Mouse (Mus musculus): ENCODE results near the gene Dsn1. TPM values are rescaled to one million over a fixed set of nuclear protein-coding genes. Genes with fewer than 3 reads are reported as not detected.

The Dsn1 gene
- polyA plus RNA-seq, 1 experiment from 2014 or later = 6.8 TPM

GRCm38 (mm10) chr2:157046956-157047355 lies 40.0 kb upstream of the Dsn1 start:
- no peak for ATAC-seq (ENCODE audit: low read depth)
- H3K4me1 ChIP-seq (ENCODE audit: control insufficient read depth, insufficient read depth, low read length) = peaks cover 31% of the 10 kb centered on the region
- H3K27me3 ChIP-seq (ENCODE audit: control insufficient read depth, insufficient read depth, low read length) = no peaks in the 10 kb centered on the region
- H3K27ac ChIP-seq (ENCODE audit: low read depth, low read length) = no peak overlapping the region
- H3K9me3 ChIP-seq (ENCODE audit: control insufficient read depth, low read length) = no peaks in the 10 kb centered on the region
- no peak overlapping the region for H3K4me2 ChIP-seq (ENCODE audit: low read depth, low read length)
- WGBS = 95% methylated on average over 5 of the region's 5 CpGs
- peaks cover 11% of the 10 kb centered on the region; the same call in 1 of the 2 replicates for H3K36me3 ChIP-seq (ENCODE audit: control insufficient read depth, insufficient read depth, low read length)
- H3K9ac ChIP-seq (replicated peaks; ENCODE audit: low read depth, low read length) = no peak overlapping the region
- H3K4me3 ChIP-seq (ENCODE audit: low read depth, low read length) = no peak overlapping the region

DNA sequence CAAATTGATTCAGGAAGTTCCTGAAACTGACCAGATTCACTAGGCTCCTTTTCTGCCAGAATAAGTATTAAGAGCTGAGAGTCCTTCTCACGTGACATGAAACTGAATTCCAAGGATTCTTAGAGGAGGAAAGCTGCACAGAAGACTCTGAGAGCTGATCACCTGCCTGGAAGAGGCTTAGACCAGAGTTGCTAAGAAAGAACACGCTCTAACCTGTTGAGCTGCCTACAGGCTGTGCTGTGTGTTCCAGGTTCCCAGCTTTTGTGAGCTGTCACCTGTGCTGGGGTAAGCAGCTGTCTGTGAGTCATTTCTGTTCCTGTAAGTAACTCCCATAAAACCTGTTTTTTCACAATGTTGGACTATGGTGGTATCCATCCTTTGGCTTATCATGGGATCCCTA lies 39.0 kb upstream of the Dsn1 start:
- Histone ChIP-seq H3K9ac (replicated peaks; ENCODE audit: low read depth, low read length) (no peak overlapping the region), H3K36me3 (ENCODE audit: control insufficient read depth, insufficient read depth, low read length) (peaks cover 15% of the 10 kb centered on the region), H3K4me1 (ENCODE audit: control insufficient read depth, insufficient read depth, low read length) (peaks cover 28% of the 10 kb centered on the region), H3K27me3 (ENCODE audit: control insufficient read depth, insufficient read depth, low read length) (no peaks in the 10 kb centered on the region), H3K27ac (ENCODE audit: low read depth, low read length) (no peak overlapping the region), H3K4me3 (ENCODE audit: low read depth, low read length) (no peak overlapping the region), H3K9me3 (ENCODE audit: control insufficient read depth, low read length) (no peaks in the 10 kb centered on the region), H3K4me2 (ENCODE audit: low read depth, low read length) (no peak overlapping the region)
- ATAC-seq (ENCODE audit: low read depth) = no peak
- 95% methylated on average over 2 of the region's 2 CpGs for WGBS

- H3K27me3 ChIP-seq (ENCODE audit: control insufficient read depth, insufficient read depth, low read length) = no peaks in the 10 kb centered on the region
- no peaks in the 10 kb centered on the region for H3K9me3 ChIP-seq (ENCODE audit: control insufficient read depth, low read length)
- H3K4me3 ChIP-seq (ENCODE audit: low read depth, low read length) = no peak overlapping the region
- no peak for ATAC-seq (ENCODE audit: low read depth)
- no peak overlapping the region for H3K4me2 ChIP-seq (ENCODE audit: low read depth, low read length)
- H3K9ac ChIP-seq (replicated peaks; ENCODE audit: low read depth, low read length) = no peak overlapping the region
- H3K4me1 ChIP-seq (ENCODE audit: control insufficient read depth, insufficient read depth, low read length) = peaks cover 9% of the 10 kb centered on the region
- H3K36me3 ChIP-seq (ENCODE audit: control insufficient read depth, insufficient read depth, low read length) = peaks cover 31% of the 10 kb centered on the region
- no peak overlapping the region for H3K27ac ChIP-seq (ENCODE audit: low read depth, low read length)
These were observed 37.0 kb upstream of the Dsn1 start for GRCm38 (mm10) chr2:157043987-157044386.

- Histone ChIP-seq H3K4me3 (ENCODE audit: low read depth, low read length) (no peak overlapping the region), H3K9ac (replicated peaks; ENCODE audit: low read depth, low read length) (no peak overlapping the region), H3K9me3 (ENCODE audit: control insufficient read depth, low read length) (no peaks in the 10 kb centered on the region), H3K4me2 (ENCODE audit: low read depth, low read length) (no peak overlapping the region), H3K27me3 (ENCODE audit: control insufficient read depth, insufficient read depth, low read length) (no peaks in the 10 kb centered on the region), H3K4me1 (ENCODE audit: control insufficient read depth, insufficient read depth, low read length) (peaks cover 4% of the 10 kb centered on the region), H3K36me3 (ENCODE audit: control insufficient read depth, insufficient read depth, low read length) (peaks cover 31% of the 10 kb centered on the region), H3K27ac (ENCODE audit: low read depth, low read length) (no peak overlapping the region)
- WGBS = 90% methylated on average over 8 of the region's 8 CpGs
- ATAC-seq (ENCODE audit: low read depth) = no peak
These were observed 36.6 kb upstream of the Dsn1 start for GRCm38 (mm10) chr2:157043556-157043955.

GRCm38 (mm10) chr2:157041421-157041820 lies 34.5 kb upstream of the Dsn1 start:
- Histone ChIP-seq H3K4me1 (ENCODE audit: control insufficient read depth, insufficient read depth, low read length) (no peaks in the 10 kb centered on the region), H3K27ac (ENCODE audit: low read depth, low read length) (no peak overlapping the region), H3K36me3 (ENCODE audit: control insufficient read depth, insufficient read depth, low read length) (peaks cover 45% of the 10 kb centered on the region), H3K4me3 (ENCODE audit: low read depth, low read length) (no peak overlapping the region), H3K4me2 (ENCODE audit: low read depth, low read length) (no peak overlapping the region), H3K9me3 (ENCODE audit: control insufficient read depth, low read length) (no peaks in the 10 kb centered on the region), H3K27me3 (ENCODE audit: control insufficient read depth, insufficient read depth, low read length) (no peaks in the 10 kb centered on the region), H3K9ac (replicated peaks; ENCODE audit: low read depth, low read length) (no peak overlapping the region)
- WGBS = 90% methylated on average over 7 of the region's 7 CpGs
- no peak for ATAC-seq (ENCODE audit: low read depth)

DNA sequence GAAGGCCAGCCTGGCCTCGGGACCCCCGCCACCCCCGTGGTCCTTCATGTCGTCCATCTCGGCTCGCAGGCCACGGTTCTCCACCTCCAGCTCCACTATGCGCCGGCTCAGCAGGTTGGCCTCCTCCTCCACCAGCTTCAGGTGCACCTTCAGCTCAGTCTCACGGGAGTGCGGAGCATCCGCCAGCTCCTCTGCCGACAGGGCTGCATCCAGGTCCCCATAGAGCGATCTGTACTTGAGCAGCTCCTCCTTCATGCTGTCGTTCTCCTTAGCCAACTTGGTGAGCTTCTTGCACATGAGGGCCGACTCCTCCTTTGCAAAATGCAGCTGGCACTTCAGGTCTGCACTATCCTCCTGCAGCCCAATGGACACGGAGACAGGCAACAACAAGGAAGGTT lies 33.7 kb upstream of the Dsn1 start:
- peaks cover 45% of the 10 kb centered on the region for H3K36me3 ChIP-seq (ENCODE audit: control insufficient read depth, insufficient read depth, low read length)
- 84% methylated on average over 17 of the region's 17 CpGs for WGBS
- no peak overlapping the region for H3K27ac ChIP-seq (ENCODE audit: low read depth, low read length)
- no peak overlapping the region for H3K9ac ChIP-seq (replicated peaks; ENCODE audit: low read depth, low read length)
- H3K4me3 ChIP-seq (ENCODE audit: low read depth, low read length) = no peak overlapping the region
- no peaks in the 10 kb centered on the region for H3K4me1 ChIP-seq (ENCODE audit: control insufficient read depth, insufficient read depth, low read length)
- no peak overlapping the region for H3K4me2 ChIP-seq (ENCODE audit: low read depth, low read length)
- H3K27me3 ChIP-seq (ENCODE audit: control insufficient read depth, insufficient read depth, low read length) = no peaks in the 10 kb centered on the region
- no peaks in the 10 kb centered on the region for H3K9me3 ChIP-seq (ENCODE audit: control insufficient read depth, low read length)
- ATAC-seq (ENCODE audit: low read depth) = no peak

DNA sequence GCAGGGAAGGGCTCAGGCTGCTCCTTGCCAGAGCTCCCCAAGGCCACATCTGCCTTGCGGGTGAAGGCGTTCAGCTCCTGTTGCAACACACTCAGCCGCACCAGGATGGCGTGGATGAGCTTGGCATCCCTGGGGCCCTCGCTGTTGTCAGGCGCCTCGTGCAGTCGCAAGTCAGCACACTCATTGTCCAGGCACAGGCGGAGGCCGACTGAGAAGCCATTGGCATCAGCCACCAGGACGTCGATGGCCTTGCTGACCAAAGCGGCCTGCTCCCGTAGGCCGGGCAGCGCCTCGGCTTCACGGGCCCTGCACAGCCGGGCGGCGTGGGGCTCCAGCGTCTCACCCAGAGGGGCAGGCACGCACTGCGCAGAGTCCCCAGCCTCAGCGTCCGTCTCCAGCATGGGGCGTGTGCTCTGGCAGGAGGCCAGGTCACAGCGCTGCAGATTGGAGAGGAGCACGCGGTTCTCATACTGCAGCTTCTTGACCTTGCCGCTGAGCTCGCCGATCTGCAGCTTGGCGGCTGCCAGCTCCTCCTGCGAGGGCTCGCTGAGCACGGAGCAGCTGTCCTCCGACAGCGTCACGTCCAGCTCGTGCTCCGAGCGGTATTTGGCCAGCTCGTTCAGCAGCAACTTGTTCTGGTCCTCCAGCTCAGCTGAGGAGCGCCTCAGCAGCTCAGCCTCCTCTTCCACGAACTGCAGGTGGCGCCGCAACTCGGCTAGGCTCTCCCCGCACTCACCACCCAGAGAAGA lies 33.1 kb upstream of the Dsn1 start:
- Histone ChIP-seq H3K4me2 (ENCODE audit: low read depth, low read length) (no peak overlapping the region), H3K27ac (ENCODE audit: low read depth, low read length) (no peak overlapping the region), H3K9ac (replicated peaks; ENCODE audit: low read depth, low read length) (no peak overlapping the region), H3K27me3 (ENCODE audit: control insufficient read depth, insufficient read depth, low read length) (no peaks in the 10 kb centered on the region), H3K9me3 (ENCODE audit: control insufficient read depth, low read length) (no peaks in the 10 kb centered on the region), H3K36me3 (ENCODE audit: control insufficient read depth, insufficient read depth, low read length) (peaks cover 43% of the 10 kb centered on the region), H3K4me1 (ENCODE audit: control insufficient read depth, insufficient read depth, low read length) (no peaks in the 10 kb centered on the region), H3K4me3 (ENCODE audit: low read depth, low read length) (no peak overlapping the region)
- WGBS = 80% methylated on average over 50 of the region's 50 CpGs
- no peak; the same call in 1 of the 2 replicates for ATAC-seq (ENCODE audit: low read depth)

GRCm38 (mm10) chr2:157037303-157037702 lies 30.3 kb upstream of the Dsn1 start:
- WGBS = 49% methylated on average over 9 of the region's 9 CpGs
- Histone ChIP-seq H3K36me3 (ENCODE audit: control insufficient read depth, insufficient read depth, low read length) (peaks cover 51% of the 10 kb centered on the region), H3K27ac (ENCODE audit: low read depth, low read length) (no peak overlapping the region)

DNA sequence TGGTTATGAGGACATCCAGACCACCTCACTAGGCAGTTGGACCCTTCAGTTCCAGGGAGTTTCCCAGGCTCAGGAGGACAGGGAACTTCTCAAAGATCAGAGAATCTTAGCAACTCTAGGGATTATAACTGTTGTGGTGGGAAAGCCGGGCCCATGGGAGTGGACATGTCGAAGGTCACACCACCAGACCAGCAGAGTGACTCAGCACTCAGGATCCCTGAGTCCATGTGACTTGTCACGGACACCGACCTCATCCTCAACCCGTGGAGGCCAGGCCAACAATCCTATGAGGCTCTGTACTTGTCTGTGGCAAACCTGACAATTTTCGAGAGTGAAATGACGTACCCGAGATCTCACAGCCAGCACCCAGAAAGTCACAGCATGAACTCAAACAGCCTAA lies 29.4 kb upstream of the Dsn1 start:
- peaks cover 47% of the 10 kb centered on the region for H3K36me3 ChIP-seq (ENCODE audit: control insufficient read depth, insufficient read depth, low read length)
- H3K4me1 ChIP-seq (ENCODE audit: control insufficient read depth, insufficient read depth, low read length) = no peaks in the 10 kb centered on the region
- no peaks in the 10 kb centered on the region for H3K27me3 ChIP-seq (ENCODE audit: control insufficient read depth, insufficient read depth, low read length)
- no peak for ATAC-seq (ENCODE audit: low read depth)
- WGBS = 93% methylated on average over 8 of the region's 8 CpGs
- H3K4me2 ChIP-seq (ENCODE audit: low read depth, low read length) = no peak overlapping the region
- H3K4me3 ChIP-seq (ENCODE audit: low read depth, low read length) = no peak overlapping the region
- H3K9me3 ChIP-seq (ENCODE audit: control insufficient read depth, low read length) = no peaks in the 10 kb centered on the region
- no peak overlapping the region for H3K9ac ChIP-seq (replicated peaks; ENCODE audit: low read depth, low read length)
- no peak overlapping the region for H3K27ac ChIP-seq (ENCODE audit: low read depth, low read length)

More at GRCm38 (mm10) chr2:157037303-157037702, 30.3 kb upstream of the Dsn1 start:
- H3K4me3 ChIP-seq (ENCODE audit: low read depth, low read length) = no peak overlapping the region
- H3K9me3 ChIP-seq (ENCODE audit: control insufficient read depth, low read length) = no peaks in the 10 kb centered on the region
- H3K4me2 ChIP-seq (ENCODE audit: low read depth, low read length) = no peak overlapping the region
- no peaks in the 10 kb centered on the region for H3K4me1 ChIP-seq (ENCODE audit: control insufficient read depth, insufficient read depth, low read length)
- ATAC-seq (ENCODE audit: low read depth) = no peak
- no peaks in the 10 kb centered on the region for H3K27me3 ChIP-seq (ENCODE audit: control insufficient read depth, insufficient read depth, low read length)
- H3K9ac ChIP-seq (replicated peaks; ENCODE audit: low read depth, low read length) = no peak overlapping the region
